Mouse (Mus musculus) forebrain, postnatal 0 days (tissue): ENCODE measurements at regions not wholly inside any gene's neighbourhood (a gene's known extent, or its start where the extent isn't known, plus 50 kb on each side); places are given as distances from the start of the nearest gene placed in this dataset.

Experiments
- ATAC-seq: fragments of 200-750 bp; cut with Nextera tagmentation; 2 replicates; pipeline ENCODE4 v1.8.0; 2017; ENCODE audit warnings: mild to moderate bottlenecking, moderate library complexity
- DNase-seq: peaks from one replicate; pipeline ENCODE4 v3.0.0-alpha.2; 2015
- H3K27ac ChIP-seq: fragments of 300-500 bp; sonication (generic); 2 replicates; pipeline ENCODE4 v1.5.1; 2014; ENCODE audit warnings: low read depth, mild to moderate bottlenecking, antibody characterized with exemption, low read length, moderate library complexity, mixed read lengths
- H3K27me3 ChIP-seq: fragments of 300-500 bp; sonication (generic); 2 replicates; pipeline ENCODE4 v1.6.1; 2014; ENCODE audit warnings: mild to moderate bottlenecking, low read length, mixed read lengths; ENCODE audit not compliant: insufficient read depth
- H3K36me3 ChIP-seq: fragments of 300-500 bp; sonication (generic); 2 replicates; pipeline ENCODE4 v1.6.1; 2014; ENCODE audit warnings: mild to moderate bottlenecking, moderate library complexity; ENCODE audit not compliant: insufficient read depth
- H3K4me1 ChIP-seq: fragments of 300-500 bp; sonication (generic); 2 replicates; pipeline ENCODE4 v1.6.1; 2014; ENCODE audit warnings: antibody characterized with exemption; ENCODE audit not compliant: insufficient read depth
- H3K4me2 ChIP-seq: fragments of 300-500 bp; sonication (generic); 2 replicates; pipeline ENCODE4 v1.6.1; 2014; ENCODE audit warnings: low read depth, mild to moderate bottlenecking, moderate library complexity
- H3K4me3 ChIP-seq: fragments of 300-500 bp; sonication (generic); 2 replicates; pipeline ENCODE4 v1.5.1; 2014; ENCODE audit warnings: low read depth, low read length, mixed read lengths
- H3K9ac ChIP-seq: fragments of 300-500 bp; sonication (generic); 2 replicates; pipeline ENCODE4 v1.6.1; 2014; ENCODE audit warnings: mild to moderate bottlenecking
- H3K9me3 ChIP-seq: fragments of 300-500 bp; sonication (generic); 2 replicates; pipeline ENCODE4 v1.6.1; 2016; ENCODE audit warnings: low read length
- CTCF ChIP-seq: sonication (generic); IDR thresholded peaks from 2 replicates; pipeline ENCODE4 v1.5.1; 2016; ENCODE audit warnings: antibody characterized with exemption, control low read depth, low read depth
- WGBS: fragments of 180-500 bp; shearing (Covaris S2); extraction: QIAGEN DNeasy Blood & Tissue Kit; methylation state at CpG from one replicate; pipeline ENCODE4 v1.1.7; 2014; 5-methylcytosine and 5-hydroxymethylcytosine counted together

- Histone ChIP-seq H3K4me2 (no peak overlapping the region), H3K27ac (no peak overlapping the region), H3K4me1 (no peaks in the 10 kb centered on the region), H3K9me3 (no peaks in the 10 kb centered on the region), H3K36me3 (no peaks in the 10 kb centered on the region), H3K9ac (no peak overlapping the region), H3K4me3 (no peak overlapping the region), H3K27me3 (no peaks in the 10 kb centered on the region)
- WGBS: 36% methylated on average over 2 of the region's 2 CpGs
- DNase-seq (no peak), ATAC-seq (no peak)
- TF ChIP-seq CTCF: no peak
Observed at GRCm38 (mm10) chr12:48283818-48284217, 1098.6 kb upstream of the Foxg1 start.

GRCm38 (mm10) chr12:48284386-48284785 lies 1098.1 kb upstream of the Foxg1 start:
- no peak overlapping the region for H3K4me3 ChIP-seq
- no peak overlapping the region for H3K9ac ChIP-seq
- 11% methylated on average over 3 of the region's 3 CpGs for WGBS
- no peaks in the 10 kb centered on the region for H3K9me3 ChIP-seq
- H3K27ac ChIP-seq: no peak overlapping the region
- peak; percentile 16 for DNase-seq
- no peaks in the 10 kb centered on the region for H3K36me3 ChIP-seq
- ATAC-seq: peak; percentile 55
- H3K4me1 ChIP-seq: no peaks in the 10 kb centered on the region
- no peaks in the 10 kb centered on the region for H3K27me3 ChIP-seq
- no peak for TF ChIP-seq CTCF
- H3K4me2 ChIP-seq: no peak overlapping the region

- Histone ChIP-seq H3K9ac (no peak overlapping the region), H3K4me3 (no peak overlapping the region), H3K27ac (no peak overlapping the region), H3K27me3 (no peaks in the 10 kb centered on the region), H3K4me1 (no peaks in the 10 kb centered on the region), H3K4me2 (no peak overlapping the region), H3K36me3 (no peaks in the 10 kb centered on the region), H3K9me3 (no peaks in the 10 kb centered on the region)
- no peak for ATAC-seq
- TF ChIP-seq CTCF: no peak
- WGBS: 41% methylated on average over 3 of the region's 3 CpGs
- no peak for DNase-seq
Observed at GRCm38 (mm10) chr12:48290146-48290545, 1092.3 kb upstream of the Foxg1 start.
